Mouse (Mus musculus): ENCODE measurements around the gene Inafm2.

Gene Inafm2

DNA sequence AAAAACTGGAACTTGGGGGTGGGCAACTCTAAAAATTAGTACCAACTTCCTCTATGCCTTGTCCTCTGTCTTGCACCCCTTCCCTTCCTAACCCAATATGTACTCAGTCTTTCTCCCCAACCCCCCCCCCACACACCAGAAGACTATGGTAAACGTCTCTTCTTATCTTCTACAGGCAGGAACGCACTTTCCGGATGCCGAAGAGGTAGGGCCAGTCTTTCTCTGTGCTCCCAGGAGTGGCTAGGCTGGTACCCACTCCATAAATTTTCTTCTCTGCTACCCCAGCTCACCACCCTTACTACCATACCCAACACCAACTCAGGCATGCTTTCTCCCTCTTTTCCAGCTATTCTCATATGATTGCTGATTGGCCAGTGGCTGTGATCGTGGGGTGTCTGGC lies 41.0 kb downstream of the Inafm2 start:
- DNase-seq = no peak

DNA sequence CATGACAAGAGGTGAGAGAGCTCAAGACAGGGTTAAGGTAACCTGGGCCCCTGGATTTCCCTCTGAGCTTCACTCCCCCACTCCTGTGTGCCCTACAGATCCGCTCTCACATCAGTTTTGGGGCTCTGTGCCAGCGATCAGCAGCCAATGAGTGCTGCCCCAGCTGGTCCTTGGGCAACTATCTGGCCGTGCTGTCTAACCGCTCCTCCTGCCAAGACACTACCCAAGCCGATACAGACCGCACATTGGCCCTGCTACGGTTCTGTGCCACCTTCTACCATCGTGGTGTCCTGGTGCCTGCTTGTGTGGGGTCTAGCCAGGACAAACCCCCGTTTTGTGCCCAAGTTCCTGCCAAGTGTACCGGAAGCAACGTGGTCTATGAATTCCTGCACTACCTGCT lies 43.9 kb downstream of the Inafm2 start:
- no peak for DNase-seq

DNA sequence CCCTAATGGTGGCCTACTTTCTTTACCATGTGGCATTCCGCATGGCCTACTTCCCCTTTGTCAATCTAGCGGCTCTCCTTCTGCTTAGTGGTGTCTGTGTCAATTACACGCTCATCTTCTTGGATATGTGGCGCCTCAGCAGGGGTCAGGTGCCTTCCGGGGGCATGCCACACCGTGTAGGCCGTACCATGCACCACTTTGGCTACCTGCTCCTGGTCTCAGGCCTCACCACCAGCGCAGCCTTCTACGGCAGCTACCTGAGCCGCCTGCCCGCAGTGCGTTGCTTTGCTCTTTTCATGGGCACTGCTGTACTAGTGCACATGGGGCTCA lies 44.6 kb downstream of the Inafm2 start:
- no peak for DNase-seq

- peak; percentile 83 for DNase-seq
Observed at GRCm38 (mm10) chr2:118790551-118791525, 45.3 kb downstream of the Inafm2 start.

- no peak for DNase-seq
Observed at GRCm38 (mm10) chr2:118791591-118792258, 46.2 kb downstream of the Inafm2 start.

DNA sequence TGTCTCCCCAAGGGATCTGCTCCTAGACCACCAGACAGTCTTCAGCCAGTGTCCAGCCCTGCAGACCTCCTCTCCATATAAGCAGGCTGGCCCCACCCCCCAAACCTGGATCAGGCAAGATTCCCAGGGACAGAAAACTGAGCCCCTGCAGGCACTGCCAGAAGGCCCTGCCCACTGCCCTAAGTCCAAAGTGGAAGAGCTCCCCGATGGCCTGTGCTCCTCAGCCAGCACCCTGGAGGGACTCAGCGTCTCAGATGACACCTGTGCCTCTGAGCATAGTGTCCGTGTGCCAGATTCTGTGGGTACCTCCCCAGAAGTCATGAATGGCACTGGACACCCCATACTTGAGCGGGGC lies 46.7 kb downstream of the Inafm2 start:
- no peak for DNase-seq

DNA sequence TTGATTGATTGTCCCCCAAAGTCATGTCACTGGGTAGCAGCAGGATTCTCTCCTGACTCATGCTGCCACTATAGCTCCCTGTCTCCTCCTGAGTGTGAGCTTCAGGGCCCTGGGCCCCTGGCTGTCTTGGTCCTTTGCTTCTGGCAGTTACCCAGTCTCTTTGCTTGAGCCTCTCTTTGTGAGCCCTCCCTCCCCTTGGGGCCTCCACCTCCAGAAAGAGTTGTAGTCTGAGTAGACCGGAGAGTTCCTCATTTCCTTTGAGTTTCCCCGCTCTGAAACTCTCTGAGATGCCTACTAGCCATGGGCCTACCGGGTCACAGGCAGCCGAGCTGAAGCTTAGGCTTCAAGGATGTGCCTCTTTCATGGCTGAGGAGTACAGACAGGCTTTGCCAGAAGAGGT lies 48.1 kb downstream of the Inafm2 start:
- DNase-seq = no peak

Data from kidney, adult 9 months (tissue).